Mouse (Mus musculus) left cerebral cortex, adult 2 months (tissue): ENCODE data around the gene Wdr13. TPM values are rescaled to one million over a fixed set of nuclear protein-coding genes. Genes with fewer than 3 reads are reported as not detected.

Experiments
- DNase-seq, 2 experiments: peaks; one replicate each; pipeline ENCODE4 v3.0.0; 2021 to 2022; ENCODE audit warnings: low spot score in 2 of 2, mixed read lengths in 1 of 2; ENCODE audit errors: extremely low spot score in 1 of 2
- H3K27ac ChIP-seq: fragments of 200-600 bp; 2 replicates; pipeline ENCODE4 v1.8.1; 2022
- H3K4me3 ChIP-seq: fragments of 200-600 bp; 2 replicates; pipeline ENCODE4 v1.8.1; 2022
- CTCF ChIP-seq: fragments of 200-600 bp; IDR thresholded peaks from 2 replicates; pipeline ENCODE4 v1.8.1; 2022; ENCODE audit warnings: antibody characterized with exemption, mild to moderate bottlenecking, moderate library complexity
- intact Hi-C: fragments of 180-260 bp; cut with DNase I; formaldehyde crosslinking; loops from one replicate; pipeline ENCODE4 v1.15.1; 2025
- long read RNA-seq, 2 experiments: library from polyadenylated mRNA; stranded (forward); transcript quantifications; one replicate each; pipeline ENCODE4 v2.0.0; 2021; ENCODE audit warnings: borderline mapping rate in 2 of 2
- total RNA-seq, 2 experiments: library from RNA; stranded (reverse); gene quantifications; 2 replicates each; pipeline ENCODE4 v1.2.3; 2021

Gene Wdr13
- total RNA-seq: 100 to 1,000 TPM; 190 to 220 TPM
- long read RNA-seq, experiment 1, full-length matches to known transcripts: 57 of 105 reads
- long read RNA-seq, experiment 1, partial matches to known transcripts: 13 of 105 reads
- long read RNA-seq, experiment 1, other reads (novel, unspliced or antisense): 35 of 105 reads
- long read RNA-seq, experiment 2, full-length matches to known transcripts: 13 of 35 reads
- long read RNA-seq, experiment 2, partial matches to known transcripts: 2 of 35 reads
- long read RNA-seq, experiment 2, other reads (novel, unspliced or antisense): 20 of 35 reads

DNA sequence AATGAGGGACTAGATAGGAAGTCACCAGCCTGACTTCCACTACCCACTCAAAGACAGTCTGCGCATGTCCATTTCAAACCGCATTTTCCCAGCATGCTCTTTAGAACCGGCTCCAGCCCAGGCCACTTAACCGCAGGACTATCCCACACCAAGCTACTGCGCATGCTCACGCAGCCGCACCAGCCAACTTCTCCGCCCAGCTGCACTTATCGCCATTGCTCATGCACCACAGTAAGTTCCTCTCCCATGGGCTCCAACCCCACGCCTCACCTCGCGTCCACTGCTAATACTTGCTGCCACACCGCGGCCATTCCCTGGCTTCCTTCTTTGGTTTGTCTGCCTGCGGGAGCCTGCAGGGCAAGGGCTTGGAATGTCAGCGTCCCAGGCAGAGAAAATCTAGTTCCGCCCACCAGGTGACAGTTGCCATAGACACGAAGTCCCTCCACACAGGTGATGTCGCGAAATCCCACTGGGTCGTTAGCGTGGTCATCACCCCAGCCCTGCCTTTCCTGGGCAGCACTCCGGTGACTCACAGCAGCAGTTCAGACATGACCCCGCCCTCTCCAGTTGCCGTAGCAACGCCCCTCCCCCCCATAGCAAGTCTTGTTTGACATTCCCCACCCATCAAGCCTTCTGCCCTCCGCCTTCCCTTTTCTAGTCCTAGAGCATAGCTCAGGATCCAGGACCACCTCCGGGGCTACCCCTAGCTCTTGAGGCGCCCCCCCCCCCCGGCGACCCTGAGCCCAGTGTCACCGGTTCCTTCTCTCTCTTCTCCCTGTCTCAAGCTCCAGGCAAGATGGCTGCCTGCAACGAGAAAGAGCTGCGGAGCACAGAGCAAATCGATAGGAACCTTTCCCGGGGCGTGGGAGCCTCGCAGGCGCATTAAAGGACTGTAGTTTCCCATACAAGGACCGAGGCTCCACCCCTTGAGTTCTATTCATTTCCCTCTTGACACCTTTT lies at the start of gene Wdr13:
Gene Wdr13, minus strand, starts transcription at position 876 of the 960 bp plus-strand sequence.
- Histone ChIP-seq H3K27ac (peak within 1 kb of the TSS; percentile 97), H3K4me3 (peak within 1 kb of the TSS; percentile 70)
- TF ChIP-seq CTCF: no peak; the same call in 1 of the 2 replicates
- DNase-seq: peak; percentile 85 to 88
- intact Hi-C loops: loop anchor here (1.0 kb wide), 1 partner anchor 13 kb away; the partner anchor contains the start of gene Rbm3

DNA sequence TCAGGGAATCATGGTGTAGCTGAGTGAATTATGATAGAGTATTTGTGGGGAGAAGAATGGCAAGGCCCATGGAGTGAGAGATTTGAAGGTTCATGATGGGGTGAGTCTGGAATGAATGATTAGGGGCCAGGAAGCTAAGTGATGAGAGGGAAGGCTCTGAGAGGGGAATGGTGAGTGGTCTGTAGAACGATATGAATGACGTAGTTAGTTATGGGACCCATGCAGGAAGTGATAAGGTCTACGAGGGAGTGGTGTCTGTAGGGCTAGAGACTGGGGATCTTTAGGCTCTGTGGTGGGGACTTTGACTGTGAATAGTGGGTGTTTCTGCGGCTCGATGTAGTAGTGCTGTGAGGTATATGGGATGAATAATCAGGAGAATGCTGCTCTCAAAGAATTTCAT lies 47.0 kb upstream of the Wdr13 start:
- intact Hi-C loops: loop anchor here (5.0 kb wide), 1 partner anchor 73 kb away; the partner anchor contains the start of gene Ftsj1
- no peak for TF ChIP-seq CTCF
- no peak for DNase-seq
- no peak overlapping the region for H3K27ac ChIP-seq
- H3K4me3 ChIP-seq: no peak overlapping the region

DNA sequence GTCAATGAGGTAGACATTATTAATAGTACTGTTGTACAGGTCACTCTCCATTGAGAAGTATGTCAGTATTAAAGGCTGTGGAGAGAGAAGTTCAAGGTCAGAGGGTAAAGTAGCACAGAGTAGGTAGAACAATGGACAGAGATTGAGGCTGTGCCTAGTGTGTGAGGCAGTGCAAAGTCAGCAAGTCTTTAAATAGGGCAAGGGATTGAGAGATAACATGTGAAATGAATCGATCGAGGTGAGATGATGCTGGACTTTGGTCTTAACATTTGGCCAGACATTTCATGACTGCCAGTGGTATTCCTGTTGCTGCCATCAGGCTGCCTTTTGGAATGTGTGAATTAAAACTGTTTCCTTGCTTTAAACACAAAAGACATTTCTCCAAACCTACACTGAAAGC lies 46.2 kb upstream of the Wdr13 start:
- intact Hi-C loops: loop anchor here (5.0 kb wide), 1 partner anchor 73 kb away; the partner anchor contains the start of gene Ftsj1
- no peak for TF ChIP-seq CTCF
- Histone ChIP-seq H3K27ac (no peak overlapping the region), H3K4me3 (no peak overlapping the region)
- DNase-seq: no peak

DNA sequence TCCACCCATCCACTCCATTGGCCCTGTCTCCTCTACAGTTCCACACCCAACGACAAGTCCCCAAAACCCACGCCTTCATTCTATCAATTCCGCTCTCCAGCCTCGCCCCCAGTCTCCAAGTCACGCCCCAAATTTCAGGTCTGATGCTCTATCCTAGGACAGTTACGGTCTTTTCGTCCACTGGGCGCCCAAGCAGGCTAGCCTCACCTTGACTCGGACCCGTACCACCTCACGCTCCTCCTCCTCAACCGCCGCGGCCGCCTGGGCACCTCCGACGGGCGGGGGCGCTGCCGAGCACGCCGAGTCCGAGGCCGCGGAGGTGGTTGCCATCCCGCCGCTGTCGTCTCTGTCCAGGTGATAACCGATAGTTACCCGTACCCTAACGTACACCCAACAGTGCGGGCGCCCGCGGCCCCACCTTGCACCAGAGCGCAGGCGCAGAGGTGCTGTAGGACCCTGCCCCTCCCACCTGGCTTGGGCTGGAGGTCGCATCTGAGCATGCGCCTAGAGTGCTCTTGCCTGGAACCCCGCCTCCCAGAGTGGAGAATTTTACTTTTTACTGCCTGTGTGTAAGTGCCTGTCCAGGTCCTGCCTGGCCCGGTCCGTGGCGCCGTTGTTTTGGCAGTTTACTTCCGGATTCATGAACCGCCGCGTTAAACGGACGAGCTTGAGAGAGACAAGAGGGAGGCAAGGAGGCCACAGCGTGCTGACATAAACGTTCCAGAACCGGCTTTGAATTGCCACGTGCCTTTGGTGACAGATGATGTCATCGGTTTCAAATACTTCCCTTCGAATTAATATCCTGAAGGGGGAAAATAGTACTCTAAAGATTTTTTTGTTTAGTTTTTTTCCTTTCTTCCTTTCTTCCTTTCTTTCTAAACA lies 43.1 kb upstream of the Wdr13 start, which contains the start of gene Tbc1d25:
Gene Tbc1d25, minus strand, starts transcription at position 678 of the 882 bp plus-strand sequence.
- peak; percentile 15; the same call in 1 of the 2 replicates for TF ChIP-seq CTCF
- intact Hi-C loops: loop anchor here (1.0 to 5.0 kb wide), 2 partner anchors 30 to 77 kb away; partner anchors contain the start of genes Ftsj1 and Rbm3
- H3K4me3 ChIP-seq: peak within 1 kb of the TSS; percentile 64
- peak; percentile 69 to 78 for DNase-seq
- peak within 1 kb of the TSS; percentile 79 for H3K27ac ChIP-seq

DNA sequence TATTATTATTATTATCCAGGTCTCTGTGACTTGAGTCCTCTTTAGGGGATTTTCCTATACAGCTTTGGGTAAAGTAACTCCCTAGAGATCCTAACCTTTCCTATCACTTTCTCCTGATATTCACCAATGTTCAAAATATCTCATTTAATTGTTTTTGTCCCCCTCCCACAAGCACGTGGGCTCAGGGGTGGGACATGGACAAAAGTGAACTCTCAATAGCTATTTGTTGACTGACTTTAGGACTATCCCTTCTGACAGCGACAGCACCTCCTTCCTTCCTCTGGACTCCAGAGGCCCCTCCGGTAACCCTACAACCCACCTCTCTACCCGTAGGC lies 42.4 kb upstream of the Wdr13 start:
- DNase-seq: no peak
- intact Hi-C loops: loop anchor here (1.0 to 5.0 kb wide), 2 partner anchors 30 to 77 kb away; partner anchors contain the start of genes Ftsj1 and Rbm3
- H3K4me3 ChIP-seq: peak overlapping the region; percentile 64
- no peak overlapping the region; the same call in 1 of the 2 replicates for H3K27ac ChIP-seq
- no peak for TF ChIP-seq CTCF

DNA sequence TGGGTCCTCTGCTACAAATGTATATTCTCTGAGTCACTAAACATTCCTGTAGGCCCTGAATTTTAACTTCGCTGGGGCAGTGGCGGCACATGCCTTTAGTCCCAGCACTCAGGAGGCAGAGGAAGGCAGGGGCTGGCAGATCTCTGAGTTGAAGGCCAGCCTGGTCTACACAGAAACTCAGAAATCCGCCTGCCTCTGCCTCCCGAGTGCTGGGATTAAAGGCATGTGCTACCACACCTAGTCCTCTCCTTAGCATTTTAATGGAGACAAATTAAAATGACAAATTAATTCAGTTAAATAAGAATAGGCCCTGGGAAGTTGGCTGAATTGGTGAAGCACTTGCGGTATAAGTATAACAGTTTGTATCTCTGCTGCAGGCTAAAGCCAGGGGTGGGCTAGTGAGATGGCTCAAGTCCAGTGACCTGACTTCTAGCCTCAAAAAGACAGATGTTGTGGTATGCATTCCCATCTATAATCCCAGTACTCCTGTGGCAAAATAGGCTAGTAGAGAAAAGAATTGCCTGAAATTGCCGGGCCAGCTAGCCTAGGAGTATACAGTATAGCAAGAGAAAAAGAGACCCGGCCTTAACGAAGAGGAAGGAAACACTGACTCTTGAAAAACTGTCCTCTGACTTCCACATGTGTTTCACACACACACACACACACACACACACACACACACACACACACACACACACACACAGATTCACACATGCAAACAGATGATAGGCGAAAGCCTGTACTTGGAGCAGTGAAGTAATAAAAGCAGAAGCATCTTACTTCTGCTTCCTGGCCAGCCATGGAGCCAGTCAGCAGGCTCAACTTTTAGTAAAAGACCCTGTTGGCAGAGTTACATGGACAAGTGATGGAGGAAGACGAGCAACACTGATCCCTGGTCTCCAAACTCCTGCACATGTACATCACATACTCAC lies 35.3 kb upstream of the Wdr13 start:
- H3K4me3 ChIP-seq: no peak overlapping the region
- H3K27ac ChIP-seq: no peak overlapping the region
- no peak for DNase-seq
- intact Hi-C loops: no loop called here
- TF ChIP-seq CTCF: no peak

DNA sequence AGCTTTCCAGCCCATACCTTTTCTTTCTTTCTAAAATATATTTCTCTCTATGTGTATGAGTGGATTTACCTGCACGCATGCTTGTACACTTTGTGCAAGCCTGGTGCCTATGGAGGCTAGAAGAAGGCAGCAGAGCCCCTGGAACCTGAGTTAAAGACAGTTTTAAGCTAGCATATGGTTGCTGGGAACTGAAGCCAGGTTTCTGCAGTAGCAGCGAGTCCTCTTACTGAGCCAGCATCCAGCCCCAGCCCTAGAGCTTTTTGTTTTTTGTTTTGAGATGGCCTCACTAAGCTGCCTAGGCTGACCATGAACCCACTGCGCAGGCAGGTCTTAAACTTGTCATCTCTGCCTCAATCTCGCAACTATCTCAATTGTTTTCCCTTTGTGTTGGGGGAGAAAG lies 31.8 kb upstream of the Wdr13 start:
- no peak for TF ChIP-seq CTCF
- no peak overlapping the region for H3K27ac ChIP-seq
- intact Hi-C loops: no loop called here
- DNase-seq: no peak
- no peak overlapping the region for H3K4me3 ChIP-seq

DNA sequence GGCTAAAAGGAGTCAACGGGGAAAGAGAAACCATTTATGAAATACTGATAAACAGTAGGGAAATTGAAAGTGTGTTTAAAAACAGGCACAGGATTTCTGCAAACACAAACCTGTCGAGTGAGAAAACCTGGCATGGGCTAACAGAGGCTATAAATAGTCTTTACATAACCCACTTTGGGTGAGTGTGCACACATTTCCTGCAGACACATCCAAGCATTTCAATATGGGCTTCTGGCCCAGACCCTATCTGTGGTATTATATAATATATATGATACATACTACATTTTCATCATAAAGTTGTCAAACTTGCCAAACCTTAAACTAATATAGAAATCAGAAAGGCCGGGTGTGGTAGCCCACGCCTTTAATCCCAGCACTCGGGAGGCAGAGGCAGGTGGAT lies 30.4 kb upstream of the Wdr13 start:
- H3K27ac ChIP-seq: no peak overlapping the region
- no peak for DNase-seq
- intact Hi-C loops: no loop called here
- no peak overlapping the region for H3K4me3 ChIP-seq
- TF ChIP-seq CTCF: no peak

DNA sequence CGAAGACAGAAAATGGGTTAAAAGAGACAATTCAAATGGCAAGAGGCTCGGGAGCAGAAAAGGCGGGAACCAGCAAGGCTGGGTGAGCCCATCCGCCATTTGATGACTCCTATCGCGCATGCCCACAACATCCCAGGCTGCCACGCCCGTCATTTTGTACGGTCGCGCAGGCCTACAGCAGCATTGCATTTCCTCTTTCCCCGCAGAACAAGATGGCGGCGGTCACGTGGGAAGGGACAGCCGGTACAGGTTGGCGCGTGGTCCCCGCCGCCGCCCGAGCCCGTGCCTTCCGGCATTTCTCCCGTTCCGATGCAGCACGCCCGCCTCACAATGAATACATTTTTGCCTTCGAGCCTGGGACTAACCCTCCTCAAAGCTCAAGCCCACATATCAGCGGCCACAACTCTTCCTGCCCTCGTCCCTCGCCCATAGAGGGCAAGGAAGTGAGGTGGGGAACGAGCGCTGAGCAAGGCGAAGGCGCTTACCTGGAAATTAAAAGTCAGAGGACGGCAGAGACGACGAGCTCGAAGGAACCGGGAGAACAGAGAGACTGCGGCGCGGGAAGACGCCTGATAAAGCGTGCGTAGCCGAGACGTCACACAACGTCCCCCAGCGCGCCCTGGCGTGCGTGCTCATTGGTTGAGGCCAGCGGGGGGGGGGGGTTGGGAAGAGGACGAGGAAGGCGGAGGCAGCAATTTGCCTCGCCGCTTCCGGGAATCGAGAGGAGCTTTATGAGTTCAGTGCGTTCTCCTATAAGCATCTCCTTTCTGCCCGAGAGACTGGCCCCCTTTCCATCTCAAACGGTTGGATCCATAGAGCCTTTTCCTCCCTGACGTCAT lies 12.7 kb upstream of the Wdr13 start, which contains the start of gene Rbm3:
Gene Rbm3, minus strand, starts transcription at position 728 of the 839 bp plus-strand sequence.
- peak within 1 kb of the TSS; percentile 73 for H3K4me3 ChIP-seq
- intact Hi-C loops: loop anchor here (1.0 kb wide), 2 partner anchors 13 to 30 kb away; partner anchors contain the start of gene Wdr13
- TF ChIP-seq CTCF: no peak
- DNase-seq: peak; percentile 82 to 84
- H3K27ac ChIP-seq: peak within 1 kb of the TSS; percentile 95
